ENCODE assay signal across 10 mouse cellular contexts in the genomic region with DNA sequence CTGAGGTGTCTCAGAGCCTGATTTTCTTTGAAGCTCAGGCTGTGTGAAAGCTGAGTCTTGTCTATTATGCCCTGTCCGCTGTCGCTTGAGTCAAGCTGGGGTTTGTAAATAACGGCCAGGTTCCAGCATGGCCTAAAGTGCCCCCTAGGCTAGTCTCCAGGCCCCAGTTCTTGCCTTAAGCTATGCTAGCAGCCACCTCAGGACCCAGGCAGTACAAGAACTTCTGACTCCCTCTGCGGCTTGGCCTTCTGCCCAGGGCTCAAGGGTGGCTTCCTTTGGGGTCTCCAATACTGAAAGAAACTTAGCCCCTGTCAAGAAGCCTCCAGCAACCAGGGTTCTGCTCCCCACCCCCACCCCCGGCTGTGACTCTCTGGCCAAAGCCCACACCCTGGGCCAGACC. TPM values are rescaled to one million over a fixed set of nuclear protein-coding genes. Genes with fewer than 3 reads are reported as not detected.
DNase-seq lines count a peak whose midpoint lies in the region; ATAC-seq and TF ChIP-seq lines count a peak whose summit lies in the region.
"Had no signal": no experiment of that assay in that cellular context is flagged by ENCODE, and none has a peak within 500 bp of the region (broad histone marks: within the 10 kb centered on the region; RNA-seq: fewer than 3 reads in every experiment).

No protein-coding gene starts in this region.

- DNase-seq in layer of hippocampus, adult 2 months (ENCODE audit: low spot score in 2 of 2) = no peak
- DNase-seq in layer of hippocampus, adult 8-10 months (ENCODE audit: low spot score in 2 of 2) = no peak
- DNase-seq in ovary, adult 18-20 months (ENCODE audit: low spot score) = no peak

- H3K9ac ChIP-seq in embryonic facial prominence, embryonic 15.5 days = no peak overlapping the region

- no peak for ATAC-seq in embryonic facial prominence, embryonic 15.5 days (ENCODE audit: insufficient number of reproducible peaks, low FRiP score, low TSS enrichment, low read depth)
- no peak for ATAC-seq in inflammation-experienced regulatory T-cells, adult 6 months

- WGBS in embryonic facial prominence, embryonic 15.5 days = 64% methylated on average over 5 of the region's 5 CpGs
- 71% methylated on average over 4 of the region's 5 CpGs for WGBS in macrophage (ENCODE audit: missing documents)

- H3K4me3 ChIP-seq in layer of hippocampus, adult 2 months = no peak overlapping the region
- no peak overlapping the region for H3K4me3 ChIP-seq in brown adipose tissue, adult 24 weeks (ENCODE audit: insufficient read depth, low read depth, low read length)
- H3K4me3 ChIP-seq in embryonic facial prominence, embryonic 15.5 days (replicated peaks) = no peak overlapping the region
- peak overlapping the region; percentile 50 for H3K4me3 ChIP-seq in macrophage (ENCODE audit: inconsistent target)

- no peaks in the 10 kb centered on the region for H3K27me3 ChIP-seq in embryonic facial prominence, embryonic 15.5 days

- H3K79me2 ChIP-seq in macrophage (ENCODE audit: inconsistent target) = no peaks in the 10 kb centered on the region

- peaks cover 9% of the 10 kb centered on the region for H3K4me1 ChIP-seq in brown adipose tissue, adult 24 weeks (ENCODE audit: control insufficient read depth, insufficient read depth, insufficient read length, low read length)
- peaks cover 85% of the 10 kb centered on the region for H3K4me1 ChIP-seq in embryonic facial prominence, embryonic 15.5 days

- H3K4me2 ChIP-seq in embryonic facial prominence, embryonic 15.5 days (replicated peaks) = no peak overlapping the region

- no peak for TF ChIP-seq CTCF in layer of hippocampus, adult 2 months (conservative IDR thresholded peaks at IDR 0.05)

- 0 out of 2 replicates have a peak overlapping the region, but pooled peaks have one; percentile 7 for H3K27ac ChIP-seq in layer of hippocampus, adult 2 months
- H3K27ac ChIP-seq in brown adipose tissue, adult 24 weeks (replicated peaks; ENCODE audit: low read depth, low read length) = peak overlapping the region; percentile 4; the same call in 1 of the 2 replicates
- H3K27ac ChIP-seq in embryonic facial prominence, embryonic 15.5 days (replicated peaks) = peak overlapping the region; percentile 82
- H3K27ac ChIP-seq in macrophage = peak overlapping the region; percentile 76

- no peaks in the 10 kb centered on the region for H3K36me3 ChIP-seq in embryonic facial prominence, embryonic 15.5 days
- no peaks in the 10 kb centered on the region for H3K36me3 ChIP-seq in macrophage (ENCODE audit: inconsistent target)
- H3K36me3 ChIP-seq: G1E had no signal

- H3K9me3 ChIP-seq in embryonic facial prominence, embryonic 15.5 days (replicated peaks) = no peaks in the 10 kb centered on the region

RNA-seq across cellular contexts. Expression of gene Acvrl1, which starts 15.9 kb away (rescaled TPM):
- 10 to 100 TPM; 11.2 to 11.4 TPM for total RNA-seq in layer of hippocampus, adult 2 months (2021)
- total RNA-seq in layer of hippocampus, adult 8-10 months (2022) = 10 to 100 TPM; 14.1 to 16.5 (median 14.9) TPM
- polyA plus RNA-seq in brown adipose tissue, adult 24 weeks (2012; ENCODE audit: insufficient read depth, insufficient read length, missing spikeins) = 9.4 and 13.7 TPM in 2 replicates
- polyA plus RNA-seq in embryonic facial prominence, embryonic 15.5 days (2015; fragmentation: Nextera tagmentation; extraction: Ambion mirVana) = 17.5 and 19.6 TPM in 2 replicates
- 10 to 100 TPM in 3 of 26 experiments, 1 to 10 TPM in 22, under 1 TPM in 1; 0.45 to 21.0 (median 6.3) TPM for total RNA-seq in macrophage (2018; cell fraction: chromatin; rRNA removed)
- total RNA-seq in macrophage (2018; cell fraction: cytosol; rRNA removed) = 10 to 100 TPM in 18 of 26 experiments, 1 to 10 TPM in 8; 6.5 to 17.7 (median 11.1) TPM
- 10 to 100 TPM in 19 of 26 experiments, 1 to 10 TPM in 7; 2.4 to 34.0 (median 11.2) TPM for total RNA-seq in macrophage (2018; cell fraction: nucleus; rRNA removed)
- polyA plus RNA-seq in macrophage (2018) = 8.7 to 12.6 TPM (median 11.5 TPM) in 3 replicates
- 1 to 10 TPM in 1 of 3 experiments, under 1 TPM in 1, not detected in 1; 0.86 to 1.9 TPM for polyA plus RNA-seq in inflammation-experienced regulatory T-cells, adult 6 months (2017; shearing (Covaris generic))

RNA-seq across cellular contexts. Expression of gene Ankrd33, which starts 28.6 kb away (rescaled TPM):
- not detected for total RNA-seq in layer of hippocampus, adult 2 months (2021)
- total RNA-seq in layer of hippocampus, adult 8-10 months (2022) = under 1 TPM in 1 of 4 experiments, not detected in 3; 0.25 TPM
- polyA plus RNA-seq in brown adipose tissue, adult 24 weeks (2012; ENCODE audit: insufficient read depth, insufficient read length, missing spikeins) = not detected in 2 replicates
- polyA plus RNA-seq in embryonic facial prominence, embryonic 15.5 days (2015; fragmentation: Nextera tagmentation; extraction: Ambion mirVana) = not detected in 2 replicates
- not detected for total RNA-seq in macrophage (2018; cell fraction: chromatin; rRNA removed)
- not detected for total RNA-seq in macrophage (2018; cell fraction: cytosol; rRNA removed)
- total RNA-seq in macrophage (2018; cell fraction: nucleus; rRNA removed) = not detected
- polyA plus RNA-seq in macrophage (2018) = not detected in 3 replicates
- not detected for polyA plus RNA-seq in inflammation-experienced regulatory T-cells, adult 6 months (2017; shearing (Covaris generic))
- total RNA-seq: G1E; midbrain, postnatal 0 days had no signal
- polyA plus RNA-seq: G1E; heart, embryonic 14.5 days; midbrain, postnatal 0 days had no signal

RNA-seq across cellular contexts. Expression of gene Acvr1b, which starts 29.7 kb away (rescaled TPM):
- 10 to 100 TPM; 85.1 to 87.8 TPM for total RNA-seq in layer of hippocampus, adult 2 months (2021)
- total RNA-seq in layer of hippocampus, adult 8-10 months (2022) = 10 to 100 TPM; 81.2 to 96.0 (median 85.4) TPM
- 3.1 and 3.2 TPM in 2 replicates for polyA plus RNA-seq in brown adipose tissue, adult 24 weeks (2012; ENCODE audit: insufficient read depth, insufficient read length, missing spikeins)
- polyA plus RNA-seq in embryonic facial prominence, embryonic 15.5 days (2015; fragmentation: Nextera tagmentation; extraction: Ambion mirVana) = 10.5 and 11.4 TPM in 2 replicates
- 10 to 100 TPM in 17 of 26 experiments, 1 to 10 TPM in 9; 3.9 to 30.0 (median 13.3) TPM for total RNA-seq in macrophage (2018; cell fraction: chromatin; rRNA removed)
- total RNA-seq in macrophage (2018; cell fraction: cytosol; rRNA removed) = 10 to 100 TPM in 24 of 26 experiments, 1 to 10 TPM in 2; 8.4 to 19.8 (median 14.9) TPM
- 10 to 100 TPM; 12.9 to 36.2 (median 21.7) TPM for total RNA-seq in macrophage (2018; cell fraction: nucleus; rRNA removed)
- polyA plus RNA-seq in macrophage (2018) = 13.7 to 15.7 TPM (median 14.6 TPM) in 3 replicates
- 1 to 10 TPM in 2 of 3 experiments, under 1 TPM in 1; 0.53 to 4.0 (median 3.6) TPM for polyA plus RNA-seq in inflammation-experienced regulatory T-cells, adult 6 months (2017; shearing (Covaris generic))
- polyA plus RNA-seq: G1E had no signal

Comparison
In these comparisons a context has a peak if more than half of its experiments do, and no peak if none do; other contexts are left out.
1. H3K27ac ChIP-seq: peak in every context shown above with its lines; median percentile 82 in embryonic facial prominence, embryonic 15.5 days; 76 in macrophage; 7 in layer of hippocampus, adult 2 months; 4 in brown adipose tissue, adult 24 weeks.